Mouse (Mus musculus) heart, postnatal 0 days (tissue): ENCODE measurements around the gene Fpr3.

Experiments used
- CTCF ChIP-seq: IDR thresholded peaks from 2 replicates; pipeline ENCODE4 v1.5.1; 2016; ENCODE audit warnings: antibody characterized with exemption, control low read depth, low read depth
- EP300 ChIP-seq: IDR thresholded peaks from 2 replicates; pipeline ENCODE4 v1.6.1; 2016; ENCODE audit warnings: antibody characterized with exemption, low read depth

DNA sequence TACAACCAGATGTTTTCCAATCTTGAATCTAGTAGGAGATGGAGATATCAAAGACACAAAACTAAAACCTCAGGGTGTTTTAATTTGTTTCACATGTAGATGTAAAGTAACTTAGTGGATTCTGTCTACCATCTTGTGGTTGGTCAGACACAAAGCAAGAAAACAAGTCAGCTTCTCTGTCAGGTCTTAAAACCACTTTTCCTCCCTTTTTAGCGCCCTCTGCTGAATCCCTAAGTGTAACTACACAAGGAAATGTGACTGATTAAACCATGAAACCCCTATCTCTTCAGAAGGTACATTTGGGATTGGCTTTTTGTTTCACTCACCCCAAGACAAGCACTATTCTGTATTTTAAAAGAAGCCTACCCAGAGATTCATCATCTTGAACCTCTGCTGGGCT is 85.8 kb downstream of the Fpr3 start:
- TF ChIP-seq CTCF (no peak), EP300 (no peak)
